Mouse (Mus musculus): ENCODE measurements around the gene Ifit2.
"Not testable (repeated sequence)": the region's sequence is repeated elsewhere in the genome, so short reads cannot be mapped to it uniquely, and the experiment has no call there.

- not testable (repeated sequence) for TF ChIP-seq POLR2A (IDR thresholded peaks at IDR 0.05; ENCODE audit: control insufficient read depth, low read depth, low read length); CTCF (IDR thresholded peaks at IDR 0.05; ENCODE audit: control insufficient read depth, insufficient read depth, insufficient replicate concordance, low read depth, low read length)
Measured at GRCm38 (mm10) chr19:34607237-34608051, 57.0 kb downstream of the Ifit2 start, which contains the start of gene Ifit3b.
